Mouse (Mus musculus): ENCODE measurements around the gene Ccdc97. TPM values are rescaled to one million over a fixed set of nuclear protein-coding genes. Genes with fewer than 3 reads are reported as not detected.

The Ccdc97 gene
- polyA plus RNA-seq, 1 experiment from 2014 or later = 19.2 TPM

DNA sequence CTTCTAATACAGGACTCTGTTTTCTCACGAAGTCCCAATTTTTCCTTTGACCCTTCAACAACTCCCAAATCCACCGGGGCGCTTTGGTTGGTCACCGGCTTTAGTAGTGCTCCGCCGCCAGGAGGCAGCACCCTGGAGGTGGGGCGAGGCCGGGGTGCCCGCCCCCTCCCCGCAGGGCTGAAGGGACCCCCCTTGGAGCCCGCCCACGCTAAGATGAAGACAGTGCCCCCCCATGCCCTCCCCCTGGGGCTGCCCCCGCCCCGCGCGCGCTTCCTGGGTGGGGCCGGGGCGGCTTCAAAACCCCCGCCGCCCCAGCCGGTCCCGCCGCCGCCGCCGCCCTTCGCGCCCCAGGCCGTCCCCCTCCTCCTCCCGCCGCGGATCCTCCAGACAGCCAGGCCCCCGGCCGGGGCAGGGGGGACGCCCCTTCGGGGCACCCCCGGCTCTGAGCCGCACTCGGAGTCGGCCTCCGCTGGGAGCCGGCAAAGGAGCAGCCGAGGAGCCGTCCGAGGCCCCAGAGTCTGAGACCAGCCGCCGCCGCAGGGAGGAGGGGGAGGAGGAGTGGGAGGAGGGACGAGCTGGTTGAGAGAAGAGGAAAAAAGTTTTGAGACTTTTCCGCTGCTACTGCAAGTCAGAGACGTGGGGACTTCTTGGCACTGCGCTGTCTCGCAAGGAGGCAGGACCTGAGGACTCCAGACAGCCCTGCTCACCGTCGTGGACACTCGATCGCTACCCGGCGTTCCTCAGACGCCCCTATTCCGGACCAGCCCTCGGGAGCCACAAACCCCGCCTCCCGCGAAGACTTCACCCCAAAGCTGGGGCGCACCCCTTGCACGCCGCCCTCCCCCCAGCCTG lies 32.0 kb downstream of the Ccdc97 start, which contains the start of gene Tgfb1:
TSS of gene Tgfb1 (plus strand) at position 323 of the 852 bp plus-strand sequence.
- Histone ChIP-seq H3K36me3 (no peaks in the 10 kb centered on the region), H3K27me3 (peaks cover 26% of the 10 kb centered on the region), H3K4me3 (peak within 1 kb of the TSS; percentile 72), H3K9me3 (no peaks in the 10 kb centered on the region), H3K9ac (peak within 1 kb of the TSS; percentile 69), H3K4me1 (peaks cover 35% of the 10 kb centered on the region), H3K4me2 (peak within 1 kb of the TSS; percentile 95), H3K27ac (peak within 1 kb of the TSS; percentile 92)
- peak; percentile 66 for ATAC-seq (ENCODE audit: borderline replicate concordance, extremely low read depth, low FRiP score, low TSS enrichment)
- under 1% methylated on average over 48 of the region's 69 CpGs for WGBS

GRCm38 (mm10) chr7:25685926-25686470 lies 32.9 kb downstream of the Ccdc97 start:
- Histone ChIP-seq H3K9ac (peak overlapping the region; percentile 69; the same call in 1 of the 2 replicates), H3K36me3 (no peaks in the 10 kb centered on the region), H3K27ac (no peak overlapping the region), H3K27me3 (peaks cover 26% of the 10 kb centered on the region), H3K4me3 (peak overlapping the region; percentile 72), H3K4me2 (peak overlapping the region; percentile 95), H3K9me3 (no peaks in the 10 kb centered on the region), H3K4me1 (peaks cover 40% of the 10 kb centered on the region)
- WGBS = 66% methylated on average over 21 of the region's 21 CpGs
- no peak for ATAC-seq (ENCODE audit: borderline replicate concordance, extremely low read depth, low FRiP score, low TSS enrichment)

DNA sequence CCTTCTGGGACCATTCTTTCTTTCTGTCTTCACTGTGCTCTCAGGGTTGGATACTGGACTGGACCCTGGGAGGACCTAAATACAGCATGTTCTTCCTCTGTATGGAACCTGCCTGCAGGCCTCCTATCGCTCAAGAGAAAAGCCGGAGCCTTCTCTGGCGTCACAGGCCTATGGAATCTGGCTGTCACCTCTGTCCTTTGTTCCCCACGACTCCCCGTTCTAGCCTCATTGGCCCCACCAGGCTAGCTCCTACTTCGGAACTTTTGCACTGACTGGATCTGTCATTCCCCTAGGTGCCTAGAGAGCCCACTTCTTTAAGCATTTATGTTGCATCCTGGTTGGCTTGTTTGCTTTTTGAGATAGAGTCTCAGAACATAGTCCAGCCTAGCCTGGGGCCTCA lies 34.2 kb downstream of the Ccdc97 start:
- Histone ChIP-seq H3K4me1 (peaks cover 43% of the 10 kb centered on the region), H3K4me2 (no peak overlapping the region), H3K36me3 (no peaks in the 10 kb centered on the region), H3K9ac (no peak overlapping the region), H3K4me3 (no peak overlapping the region), H3K27ac (no peak overlapping the region), H3K27me3 (peaks cover 17% of the 10 kb centered on the region), H3K9me3 (no peaks in the 10 kb centered on the region)
- ATAC-seq (ENCODE audit: borderline replicate concordance, extremely low read depth, low FRiP score, low TSS enrichment) = no peak
- WGBS = 84% methylated on average over 6 of the region's 6 CpGs

DNA sequence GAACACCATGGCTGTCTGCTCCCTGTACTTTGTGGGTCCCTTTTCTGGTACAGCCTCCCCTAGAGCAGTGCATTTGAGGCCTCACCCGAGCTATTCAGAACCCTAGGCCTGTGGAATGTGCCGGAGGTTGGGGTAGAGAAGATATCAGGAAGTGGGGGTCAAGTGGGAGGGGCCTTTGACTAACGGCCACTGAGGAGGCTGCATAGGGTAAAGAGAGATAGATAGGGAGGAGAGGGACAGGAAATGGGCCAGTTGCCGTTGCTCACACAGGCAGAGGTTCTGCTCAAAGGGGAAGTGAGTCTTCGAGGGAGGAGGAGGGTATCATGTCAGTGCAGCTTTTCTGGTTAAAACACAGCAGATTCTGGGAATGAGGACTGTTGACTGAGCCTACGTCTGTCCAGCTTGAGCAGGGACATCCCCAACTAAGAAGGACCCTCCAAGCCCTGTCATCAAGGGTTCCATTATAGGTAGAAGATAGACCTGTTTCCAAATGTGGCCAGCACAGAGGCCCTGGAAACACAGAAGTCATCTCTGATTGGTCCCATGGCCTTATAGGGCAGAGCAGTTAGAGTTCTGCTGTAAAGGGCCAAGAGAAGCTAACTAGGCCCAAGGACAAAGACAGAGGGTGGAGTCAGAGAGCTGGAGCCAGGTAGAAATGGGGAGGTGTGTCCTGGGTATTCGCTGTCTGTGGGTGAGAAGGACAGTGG lies 35.3 kb downstream of the Ccdc97 start:
- Histone ChIP-seq H3K36me3 (no peaks in the 10 kb centered on the region), H3K9ac (no peak overlapping the region), H3K4me1 (peaks cover 34% of the 10 kb centered on the region), H3K9me3 (no peaks in the 10 kb centered on the region), H3K27ac (no peak overlapping the region), H3K27me3 (peaks cover 14% of the 10 kb centered on the region), H3K4me3 (no peak overlapping the region), H3K4me2 (no peak overlapping the region)
- ATAC-seq (ENCODE audit: borderline replicate concordance, extremely low read depth, low FRiP score, low TSS enrichment) = no peak
- 40% methylated on average over 7 of the region's 7 CpGs for WGBS

DNA sequence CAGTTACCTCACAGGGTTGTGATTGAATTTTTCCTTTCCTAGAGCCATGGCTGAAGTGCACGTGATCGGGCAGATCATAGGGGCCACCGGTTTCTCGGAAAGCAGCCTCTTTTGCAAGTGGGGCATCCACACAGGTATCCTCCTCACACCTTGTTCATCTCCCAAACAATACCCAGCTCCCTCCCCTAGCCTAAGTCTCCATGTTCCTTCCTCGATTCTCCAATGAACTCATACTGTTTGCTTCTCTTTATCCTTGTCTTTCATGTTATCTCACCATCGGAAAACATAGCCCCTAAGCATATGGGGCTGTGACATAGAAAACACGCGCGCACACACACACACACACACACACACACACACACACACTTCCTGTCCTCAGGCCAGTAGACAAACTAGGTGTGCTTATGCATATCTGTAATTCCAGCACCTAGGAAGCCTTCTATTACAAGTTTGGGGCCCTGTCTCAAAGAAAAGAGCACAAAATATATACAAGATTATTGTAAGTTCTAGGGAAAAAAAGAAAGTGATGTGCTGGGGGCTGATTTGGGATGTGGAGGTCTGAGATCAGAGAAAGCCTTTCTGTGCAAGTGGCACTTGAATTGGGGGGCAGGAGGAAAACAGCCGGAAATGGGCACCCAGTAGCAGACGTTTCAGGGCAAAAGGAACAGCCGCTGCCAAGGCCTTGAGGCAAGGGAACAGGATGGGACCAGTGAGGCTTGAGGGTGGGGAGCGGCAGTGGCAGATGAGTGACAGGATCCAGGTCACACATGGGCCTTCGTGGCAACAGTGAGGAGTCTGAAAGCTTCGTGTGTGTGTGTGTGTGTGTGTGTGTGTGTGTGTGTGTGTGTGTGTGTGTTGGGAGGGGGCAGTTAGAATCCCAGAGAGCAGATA lies 37.3 kb downstream of the Ccdc97 start:
- no peak for ATAC-seq (ENCODE audit: borderline replicate concordance, extremely low read depth, low FRiP score, low TSS enrichment)
- Histone ChIP-seq H3K9ac (no peak overlapping the region), H3K4me2 (peak overlapping the region; percentile 57; the same call in 1 of the 2 replicates), H3K4me1 (peaks cover 24% of the 10 kb centered on the region), H3K4me3 (peak overlapping the region; percentile 54), H3K36me3 (no peaks in the 10 kb centered on the region), H3K9me3 (no peaks in the 10 kb centered on the region), H3K27me3 (peaks cover 7% of the 10 kb centered on the region; the same call in 1 of the 2 replicates), H3K27ac (no peak overlapping the region)
- 56% methylated on average over 15 of the region's 15 CpGs for WGBS

- Histone ChIP-seq H3K4me1 (peaks cover 25% of the 10 kb centered on the region), H3K4me2 (peak within 1 kb of the TSS; percentile 57), H3K27ac (peak within 1 kb of the TSS; percentile 86), H3K9me3 (no peaks in the 10 kb centered on the region), H3K9ac (peak within 1 kb of the TSS; percentile 40), H3K27me3 (peaks cover 8% of the 10 kb centered on the region), H3K4me3 (peak within 1 kb of the TSS; percentile 54), H3K36me3 (no peaks in the 10 kb centered on the region)
- ATAC-seq (ENCODE audit: borderline replicate concordance, extremely low read depth, low FRiP score, low TSS enrichment) = peak; percentile 96
- WGBS = under 1% methylated on average over 46 of the region's 46 CpGs
Measured at GRCm38 (mm10) chr7:25680514-25681258, 38.2 kb downstream of the Ccdc97 start, which contains the start of gene B9d2. Gene B9d2 (plus strand): TSS chr7:25680780.

DNA sequence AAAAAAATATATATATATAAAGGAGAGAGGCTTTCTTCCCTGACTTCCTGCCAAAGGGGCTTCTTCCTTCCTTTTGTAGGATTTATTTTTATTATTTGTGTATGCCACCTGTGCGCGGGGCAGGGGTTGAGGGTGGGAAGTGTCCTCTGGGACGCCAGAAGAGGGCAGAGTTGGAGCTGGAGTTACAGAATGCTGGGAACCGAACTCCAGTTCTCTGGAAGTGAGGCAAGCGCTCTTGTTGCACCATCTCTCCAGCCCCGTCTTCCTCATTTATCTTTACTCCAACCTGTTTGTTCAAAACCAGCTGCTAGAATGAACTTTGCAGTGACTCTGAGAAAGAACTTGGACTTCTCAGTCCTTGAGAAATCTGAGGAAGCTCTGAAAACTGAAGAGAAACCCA lies 38.9 kb downstream of the Ccdc97 start:
- Histone ChIP-seq H3K4me1 (peaks cover 27% of the 10 kb centered on the region), H3K9me3 (no peaks in the 10 kb centered on the region), H3K27me3 (peaks cover 15% of the 10 kb centered on the region), H3K27ac (peak overlapping the region; percentile 86), H3K36me3 (no peaks in the 10 kb centered on the region), H3K9ac (no peak overlapping the region), H3K4me3 (peak overlapping the region; percentile 54), H3K4me2 (peak overlapping the region; percentile 57)
- no peak for ATAC-seq (ENCODE audit: borderline replicate concordance, extremely low read depth, low FRiP score, low TSS enrichment)
- 2% methylated on average over 6 of the region's 6 CpGs for WGBS

GRCm38 (mm10) chr7:25677013-25677412 lies 41.9 kb downstream of the Ccdc97 start:
- H3K4me3 ChIP-seq = no peak overlapping the region
- H3K36me3 ChIP-seq = no peaks in the 10 kb centered on the region
- ATAC-seq (ENCODE audit: borderline replicate concordance, extremely low read depth, low FRiP score, low TSS enrichment) = no peak
- H3K9ac ChIP-seq = no peak overlapping the region
- H3K9me3 ChIP-seq = no peaks in the 10 kb centered on the region
- H3K27ac ChIP-seq = peak overlapping the region; percentile 32; the same call in 1 of the 2 replicates
- H3K27me3 ChIP-seq = peaks cover 35% of the 10 kb centered on the region
- H3K4me2 ChIP-seq = no peak overlapping the region
- H3K4me1 ChIP-seq = peaks cover 32% of the 10 kb centered on the region
- WGBS = 88% methylated on average over 7 of the region's 7 CpGs

DNA sequence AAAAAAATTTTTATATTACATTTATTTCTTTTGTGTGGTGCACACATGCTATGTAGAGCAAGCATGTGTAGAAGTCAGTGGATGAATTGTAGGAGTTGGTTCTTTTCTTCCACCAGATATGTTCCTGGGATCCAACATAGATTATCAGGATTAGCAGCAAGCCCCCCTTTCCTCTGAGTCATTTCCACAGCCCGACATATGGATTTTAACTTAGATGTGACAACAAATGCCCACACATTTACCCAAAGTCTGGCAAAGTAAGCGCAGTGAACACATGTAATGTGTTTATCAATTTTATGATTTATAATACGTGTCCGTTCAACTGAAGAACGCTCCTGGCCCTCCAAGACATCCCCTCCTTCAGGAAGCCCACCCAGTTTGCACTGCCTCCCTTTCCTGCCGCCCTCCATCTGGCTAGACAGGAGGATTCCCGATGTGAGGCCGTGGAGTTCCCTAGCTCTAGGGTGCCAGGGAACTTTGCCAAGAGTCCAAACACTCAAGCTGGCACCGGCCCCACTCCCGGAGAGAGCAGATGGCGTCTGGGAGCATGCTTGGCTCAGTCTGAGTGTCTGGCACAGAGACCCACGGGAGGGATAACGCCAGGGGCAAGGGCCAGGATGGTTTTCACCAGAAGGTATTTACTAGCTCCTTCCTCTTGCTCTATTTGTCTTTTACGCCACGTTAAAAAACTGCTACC lies 42.7 kb downstream of the Ccdc97 start:
- ATAC-seq (ENCODE audit: borderline replicate concordance, extremely low read depth, low FRiP score, low TSS enrichment) = peak; percentile 26; the same call in 1 of the 2 replicates
- Histone ChIP-seq H3K36me3 (no peaks in the 10 kb centered on the region), H3K27me3 (peaks cover 35% of the 10 kb centered on the region)

GRCm38 (mm10) chr7:25675405-25675804 lies 43.5 kb downstream of the Ccdc97 start:
- WGBS = 51% methylated on average over 6 of the region's 6 CpGs

More for the DNA sequence above, 42.7 kb downstream of the Ccdc97 start:
- WGBS = 30% methylated on average over 15 of the region's 15 CpGs
- Histone ChIP-seq H3K4me3 (no peak overlapping the region), H3K4me2 (peak overlapping the region; percentile 3; the same call in 1 of the 2 replicates), H3K9ac (no peak overlapping the region), H3K9me3 (no peaks in the 10 kb centered on the region), H3K4me1 (peaks cover 29% of the 10 kb centered on the region), H3K27ac (peak overlapping the region; percentile 34)

More at GRCm38 (mm10) chr7:25675405-25675804, 43.5 kb downstream of the Ccdc97 start:
- no peak overlapping the region for H3K27ac ChIP-seq
- no peak overlapping the region for H3K9ac ChIP-seq
- H3K36me3 ChIP-seq = no peaks in the 10 kb centered on the region
- peak overlapping the region; percentile 25; the same call in 1 of the 2 replicates for H3K4me3 ChIP-seq
- no peaks in the 10 kb centered on the region for H3K9me3 ChIP-seq
- H3K4me1 ChIP-seq = peaks cover 26% of the 10 kb centered on the region
- H3K27me3 ChIP-seq = peaks cover 35% of the 10 kb centered on the region
- no peak for ATAC-seq (ENCODE audit: borderline replicate concordance, extremely low read depth, low FRiP score, low TSS enrichment)
- H3K4me2 ChIP-seq = peak overlapping the region; percentile 55; the same call in 1 of the 2 replicates

All from lung, embryonic 15.5 days (tissue).